Mouse (Mus musculus): ENCODE results near the gene Gon4l. TPM values are rescaled to one million over a fixed set of nuclear protein-coding genes. Genes with fewer than 3 reads are reported as not detected.

The Gon4l gene
- total and polyA plus RNA-seq, 3 experiments, result 33.8 to 52.2 (median 35.0) TPM

- peak; percentile 82 for DNase-seq (ENCODE audit: low read depth, low spot score)
Observed at GRCm38 (mm10) chr3:88939749-88940148, 104.7 kb downstream of the Gon4l start.

GRCm38 (mm10) chr3:88942316-88942880 lies 107.4 kb downstream of the Gon4l start:
- no peak for TF ChIP-seq NRF1 (IDR thresholded peaks at IDR 0.05; ENCODE audit: insufficient read depth, low read depth, low read length, poor library complexity, severe bottlenecking)
- DNase-seq (ENCODE audit: low read depth, low spot score), result no peak
- H3K4me3 ChIP-seq (ENCODE audit: control insufficient read depth in 1 of 2, insufficient read depth in 1 of 2, low read depth in 2 of 2, low read length in 2 of 2), result no peak overlapping the region
- H3K27ac ChIP-seq (ENCODE audit: control insufficient read depth, low read depth, low read length), result no peak overlapping the region
- H3K27me3 ChIP-seq (ENCODE audit: control insufficient read depth in 1 of 2, insufficient read depth in 2 of 2, low read length in 2 of 2), result no peaks in the 10 kb centered on the region
- no peak overlapping the region for H3K9ac ChIP-seq (ENCODE audit: control insufficient read depth, low read depth, low read length, poor library complexity, severe bottlenecking)
- peaks cover 30% of the 10 kb centered on the region for H3K79me2 ChIP-seq (ENCODE audit: control insufficient read depth, insufficient read depth, low read length, poor library complexity)
- peaks cover under 1 to 9% of the 10 kb centered on the region in 2 experiments; a peak in 2 of 4 replicates for H3K4me1 ChIP-seq (ENCODE audit: control insufficient read depth in 1 of 2, insufficient read depth in 2 of 2, low read length in 2 of 2)
- H3K9me3 ChIP-seq (replicated peaks; ENCODE audit: insufficient read depth, low read length), result no peaks in the 10 kb centered on the region
- peaks cover 8 to 14% of the 10 kb centered on the region in 2 experiments for H3K36me3 ChIP-seq (ENCODE audit: control insufficient read depth in 1 of 2, insufficient read depth in 2 of 2, low read length in 2 of 2)

More at GRCm38 (mm10) chr3:88939749-88940148, 104.7 kb downstream of the Gon4l start:
- Histone ChIP-seq H3K4me1 (ENCODE audit: control insufficient read depth in 1 of 2, insufficient read depth in 2 of 2, low read length in 2 of 2) (peaks cover 0 to 8% of the 10 kb centered on the region in 2 experiments; a peak in 2 of 4 replicates), H3K9ac (ENCODE audit: control insufficient read depth, low read depth, low read length, poor library complexity, severe bottlenecking) (no peak overlapping the region), H3K9me3 (replicated peaks; ENCODE audit: insufficient read depth, low read length) (no peaks in the 10 kb centered on the region), H3K36me3 (ENCODE audit: control insufficient read depth in 1 of 2, insufficient read depth in 2 of 2, low read length in 2 of 2) (peaks cover 6 to 17% of the 10 kb centered on the region in 2 experiments), H3K79me2 (ENCODE audit: control insufficient read depth, insufficient read depth, low read length, poor library complexity) (peaks cover 8% of the 10 kb centered on the region), H3K27me3 (ENCODE audit: control insufficient read depth in 1 of 2, insufficient read depth in 2 of 2, low read length in 2 of 2) (no peaks in the 10 kb centered on the region), H3K4me3 (ENCODE audit: control insufficient read depth in 1 of 2, insufficient read depth in 1 of 2, low read depth in 2 of 2, low read length in 2 of 2) (no peak overlapping the region), H3K27ac (ENCODE audit: control insufficient read depth, low read depth, low read length) (no peak overlapping the region)
- TF ChIP-seq MYC (IDR thresholded peaks at IDR 0.05; ENCODE audit: low read depth, low read length) (0 out of 2 replicates have a peak, but pooled peaks have one; percentile 28), BHLHE40 (IDR thresholded peaks at IDR 0.05; ENCODE audit: borderline replicate concordance, low read depth, low read length) (no peak), ZC3H11A (IDR thresholded peaks at IDR 0.05; ENCODE audit: low read depth, low read length) (peak; percentile 58), GATA1 (IDR thresholded peaks at IDR 0.05; ENCODE audit: low read depth, low read length) (no peak), CTCF (IDR thresholded peaks at IDR 0.05 in 2 of 3, conservative IDR thresholded peaks at IDR 0.05 in 1 of 3; ENCODE audit: control insufficient read depth in 1 of 3, insufficient read depth in 1 of 3, low read depth in 2 of 3, low read length in 3 of 3, poor library complexity in 1 of 3, severe bottlenecking in 1 of 3) (peak; percentile 21 to 87 (median 52); a peak in 5 of 6 replicates), TCF12 (IDR thresholded peaks at IDR 0.05; ENCODE audit: low read depth, low read length) (no peak), RAD21 (IDR thresholded peaks at IDR 0.05; ENCODE audit: low read depth, low read length) (peak; percentile 88), SMC3 (IDR thresholded peaks at IDR 0.05; ENCODE audit: low read depth, low read length) (peak; percentile 73), SIN3A (IDR thresholded peaks at IDR 0.05; ENCODE audit: low read length) (peak; percentile 30; the same call in 1 of the 2 replicates)

- Histone ChIP-seq H3K9ac (ENCODE audit: control insufficient read depth, low read depth, low read length, poor library complexity, severe bottlenecking) (no peak overlapping the region), H3K79me2 (ENCODE audit: control insufficient read depth, insufficient read depth, low read length, poor library complexity) (peaks cover 46% of the 10 kb centered on the region), H3K4me3 (ENCODE audit: control insufficient read depth in 1 of 2, insufficient read depth in 1 of 2, low read depth in 2 of 2, low read length in 2 of 2) (no peak overlapping the region), H3K36me3 (ENCODE audit: control insufficient read depth in 1 of 2, insufficient read depth in 2 of 2, low read length in 2 of 2) (peaks cover 10 to 21% of the 10 kb centered on the region in 2 experiments), H3K9me3 (replicated peaks; ENCODE audit: insufficient read depth, low read length) (no peaks in the 10 kb centered on the region), H3K4me1 (ENCODE audit: control insufficient read depth in 1 of 2, insufficient read depth in 2 of 2, low read length in 2 of 2) (peaks cover 10 to 15% of the 10 kb centered on the region in 2 experiments; a peak in 3 of 4 replicates), H3K27me3 (ENCODE audit: control insufficient read depth in 1 of 2, insufficient read depth in 2 of 2, low read length in 2 of 2) (no peaks in the 10 kb centered on the region), H3K27ac (ENCODE audit: control insufficient read depth, low read depth, low read length) (no peak overlapping the region)
- TF ChIP-seq E2F4 (IDR thresholded peaks at IDR 0.05; ENCODE audit: borderline replicate concordance, low read depth, low read length) (no peak), SIN3A (IDR thresholded peaks at IDR 0.05; ENCODE audit: low read length) (peak; percentile 33; the same call in 1 of the 2 replicates), ETS1 (IDR thresholded peaks at IDR 0.05; ENCODE audit: low read depth, low read length) (peak; percentile 44; the same call in 1 of the 2 replicates), MYC (IDR thresholded peaks at IDR 0.05; ENCODE audit: low read depth, low read length) (no peak), TBP (IDR thresholded peaks at IDR 0.05; ENCODE audit: low read depth, low read length) (no peak), POLR2AphosphoS2 (IDR thresholded peaks at IDR 0.05; ENCODE audit: low read length) (no peak), ZMIZ1 (IDR thresholded peaks at IDR 0.05; ENCODE audit: low read depth, low read length) (no peak), GATA1 (IDR thresholded peaks at IDR 0.05; ENCODE audit: low read depth, low read length) (peak; percentile 27; the same call in 1 of the 2 replicates), HCFC1 (IDR thresholded peaks at IDR 0.05; ENCODE audit: low read depth, low read length) (no peak), POLR2A (IDR thresholded peaks at IDR 0.05; ENCODE audit: control insufficient read depth in 1 of 2, insufficient read depth in 1 of 2, low read depth in 1 of 2, low read length in 2 of 2, poor library complexity in 1 of 2) (no peak), TCF12 (IDR thresholded peaks at IDR 0.05; ENCODE audit: low read depth, low read length) (peak; percentile 57; the same call in 1 of the 2 replicates), CHD2 (IDR thresholded peaks at IDR 0.05; ENCODE audit: low read length) (no peak), MEF2A (IDR thresholded peaks at IDR 0.05; ENCODE audit: extremely low read depth, insufficient replicate concordance, low read depth, low read length, poor library complexity, severe bottlenecking) (peak; percentile 61; the same call in 1 of the 2 replicates), SMC3 (IDR thresholded peaks at IDR 0.05; ENCODE audit: low read depth, low read length) (no peak), MXI1 (IDR thresholded peaks at IDR 0.05; ENCODE audit: low read depth, low read length) (no peak), GABPA (IDR thresholded peaks at IDR 0.05; ENCODE audit: low read depth, low read length) (no peak), NELFE (IDR thresholded peaks at IDR 0.05; ENCODE audit: low read depth, low read length) (no peak), EP300 (IDR thresholded peaks at IDR 0.05; ENCODE audit: low read depth in 1 of 2, low read length in 2 of 2) (peak; percentile 24 to 43; a peak in 1 of 4 replicates), BHLHE40 (IDR thresholded peaks at IDR 0.05; ENCODE audit: borderline replicate concordance, low read depth, low read length) (no peak), TAL1 (IDR thresholded peaks at IDR 0.05; ENCODE audit: low read length) (no peak)
- no peak for DNase-seq (ENCODE audit: low read depth, low spot score)
Observed at GRCm38 (mm10) chr3:88944109-88944508, 109.1 kb downstream of the Gon4l start.

Measured in MEL (cell line).